Mouse (Mus musculus) embryonic fibroblast, embryonic 13.5 days (primary cell): ENCODE measurements around the gene Lhx1.

Experiments
- CTCF ChIP-seq: IDR thresholded peaks from 2 replicates; pipeline ENCODE4 v1.5.1; 2011; ENCODE audit warnings: mild to moderate bottlenecking, control low read depth, low read length, moderate library complexity, borderline replicate concordance; ENCODE audit not compliant: insufficient read depth
- POLR2A ChIP-seq: IDR thresholded peaks from 2 replicates; pipeline ENCODE4 v1.6.1; 2011; ENCODE audit warnings: low read depth, mild to moderate bottlenecking, control low read depth, low read length, moderate library complexity

DNA sequence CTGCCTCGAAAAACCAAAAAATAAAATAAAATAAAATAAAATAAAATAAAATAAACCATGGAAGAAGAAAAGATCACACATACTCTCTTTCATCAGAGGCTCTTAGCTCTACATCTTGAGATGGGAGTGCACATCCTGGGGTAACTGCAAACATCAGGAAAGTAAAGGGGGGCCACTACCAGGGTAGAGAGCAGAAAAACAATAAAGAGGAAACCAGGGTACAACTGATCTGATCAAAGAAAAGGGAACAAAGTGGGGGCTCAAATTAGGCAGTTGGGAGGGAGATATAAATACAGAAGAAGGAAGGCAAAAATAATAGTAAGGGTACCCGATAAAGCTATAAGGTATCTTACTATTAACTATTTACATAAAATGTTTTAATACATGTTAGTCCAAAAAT lies 48.7 kb downstream of the Lhx1 start:
- TF ChIP-seq POLR2A: no peak
- no peak for TF ChIP-seq CTCF
